Mouse (Mus musculus) heart, adult 2 months (tissue): ENCODE results near the gene Col4a1. TPM values are rescaled to one million over a fixed set of nuclear protein-coding genes. Genes with fewer than 3 reads are reported as not detected.
A peak's percentile ranks its signal among the peaks of the same experiment; 100 is the strongest.

Experiments used
- DNase-seq, 2 experiments: peaks; one replicate each; pipeline ENCODE4 v3.0.0; 2021
- H3K27ac ChIP-seq: fragments of 200-600 bp; 2 replicates; pipeline ENCODE4 v1.8.1; 2022
- H3K27me3 ChIP-seq: fragments of 200-500 bp; 2 replicates; pipeline ENCODE4 v1.6.1; 2012; ENCODE audit warnings: mild to moderate bottlenecking, low read length, inconsistent platforms, mixed read lengths; ENCODE audit not compliant: control insufficient read depth, insufficient read depth
- H3K36me3 ChIP-seq: fragments of 200-500 bp; 2 replicates; pipeline ENCODE4 v1.6.1; 2012; ENCODE audit warnings: low read length, inconsistent platforms; ENCODE audit not compliant: control insufficient read depth, insufficient read depth
- H3K4me1 ChIP-seq: fragments of 200-500 bp; 2 replicates; pipeline ENCODE4 v1.6.1; 2011; ENCODE audit warnings: low read length; ENCODE audit not compliant: control insufficient read depth, insufficient read depth
- H3K4me3 ChIP-seq: fragments of 200-600 bp; 2 replicates; pipeline ENCODE4 v1.8.1; 2022
- H3K79me2 ChIP-seq: fragments of 200-500 bp; replicated peaks from 2 replicates; pipeline ENCODE4 v1.6.1; 2012; ENCODE audit warnings: mild to moderate bottlenecking, inconsistent platforms, low read length, moderate library complexity, mixed read lengths; ENCODE audit not compliant: control insufficient read depth, insufficient read depth
- H3K9ac ChIP-seq: fragments of 200-500 bp; 2 replicates; pipeline ENCODE4 v1.6.1; 2012; ENCODE audit warnings: low read depth, mild to moderate bottlenecking, control low read depth, inconsistent platforms, low read length, mixed read lengths
- CTCF ChIP-seq: fragments of 200-600 bp; IDR thresholded peaks from 2 replicates; pipeline ENCODE4 v1.8.1; 2022; ENCODE audit warnings: antibody characterized with exemption, mild to moderate bottlenecking, moderate library complexity
- EP300 ChIP-seq: fragments of 200-500 bp; IDR thresholded peaks from 2 replicates; pipeline ENCODE4 v1.6.1; 2011; ENCODE audit warnings: low read depth, low read length, control low read depth; ENCODE audit not compliant: insufficient read depth
- POLR2A ChIP-seq: fragments of 200-500 bp; IDR thresholded peaks from 2 replicates; pipeline ENCODE4 v1.6.1; 2011; ENCODE audit warnings: mild to moderate bottlenecking, low read depth, low read length, control low read depth; ENCODE audit not compliant: insufficient read depth
- WGBS: fragments of 180-500 bp; shearing (Covaris S2); methylation state at CpG from one replicate; pipeline ENCODE4 v1.1.7; 2018; 5-methylcytosine and 5-hydroxymethylcytosine counted together
- intact Hi-C: fragments of 180-260 bp; cut with DNase I; formaldehyde crosslinking; loops from one replicate; pipeline ENCODE4 v1.15.1; 2025
- polyA plus RNA-seq: library from polyadenylated mRNA; depleted of rRNA; stranded (reverse); fragments of >200 nt; gene quantifications from 2 replicates; pipeline ENCODE4 v1.2.3, GENCODE M21; 2012
- total RNA-seq, 2 experiments: library from RNA; stranded (reverse); gene quantifications; 2 replicates each; pipeline ENCODE4 v1.2.3; 2021

The Col4a1 gene
- total and polyA plus RNA-seq, 3 experiments, result 221 to 311 (median 258) TPM

- H3K4me1 ChIP-seq, result peaks cover 56% of the 10 kb centered on the region
- no peak overlapping the region for H3K4me3 ChIP-seq
- intact Hi-C loops, result no loop called here
- TF ChIP-seq POLR2A (no peak), CTCF (no peak), EP300 (no peak)
- no peak for DNase-seq
- peaks cover 9% of the 10 kb centered on the region for H3K79me2 ChIP-seq
- H3K27ac ChIP-seq, result peak overlapping the region; percentile 28; the same call in 1 of the 2 replicates
- WGBS, result 10% methylated on average over 4 of the region's 4 CpGs
- H3K36me3 ChIP-seq, result peaks cover 28% of the 10 kb centered on the region
- no peaks in the 10 kb centered on the region for H3K27me3 ChIP-seq
- no peak overlapping the region for H3K9ac ChIP-seq
These were observed 14.7 kb upstream of the Col4a1 start for GRCm38 (mm10) chr8:11327298-11327697.

- H3K36me3 ChIP-seq, result peaks cover 35% of the 10 kb centered on the region
- peaks cover 9% of the 10 kb centered on the region for H3K79me2 ChIP-seq
- peak overlapping the region; percentile 47 for H3K27ac ChIP-seq
- no peak for TF ChIP-seq POLR2A
- TF ChIP-seq CTCF, result no peak
- TF ChIP-seq EP300, result no peak
- WGBS, result 27% methylated on average over 6 of the region's 6 CpGs
- H3K27me3 ChIP-seq, result no peaks in the 10 kb centered on the region
- no peak overlapping the region for H3K4me3 ChIP-seq
- peaks cover 51% of the 10 kb centered on the region for H3K4me1 ChIP-seq
- no peak overlapping the region for H3K9ac ChIP-seq
- no peak for DNase-seq
- intact Hi-C loops, result no loop called here
These were observed 12.3 kb upstream of the Col4a1 start for GRCm38 (mm10) chr8:11324801-11325395.

- Histone ChIP-seq H3K27ac (peak overlapping the region; percentile 89), H3K79me2 (peaks cover 7% of the 10 kb centered on the region), H3K9ac (no peak overlapping the region), H3K36me3 (peaks cover 32% of the 10 kb centered on the region), H3K27me3 (no peaks in the 10 kb centered on the region), H3K4me3 (no peak overlapping the region), H3K4me1 (peaks cover 52% of the 10 kb centered on the region)
- 21% methylated on average over 1 of the region's 1 CpGs for WGBS
- TF ChIP-seq EP300 (no peak), POLR2A (no peak), CTCF (no peak)
- intact Hi-C loops, result loop anchor here (2.0 kb wide), 2 partner anchors 17 to 43 kb away; no protein-coding TSS in a partner anchor
- no peak for DNase-seq
These were observed 11.1 kb upstream of the Col4a1 start for GRCm38 (mm10) chr8:11323681-11324080.

- H3K4me1 ChIP-seq, result peaks cover 50% of the 10 kb centered on the region
- H3K27ac ChIP-seq, result peak overlapping the region; percentile 89
- peaks cover 32% of the 10 kb centered on the region for H3K36me3 ChIP-seq
- DNase-seq, result no peak
- peaks cover 6% of the 10 kb centered on the region for H3K79me2 ChIP-seq
- intact Hi-C loops, result loop anchor here (2.0 kb wide), 2 partner anchors 18 to 44 kb away; no protein-coding TSS in a partner anchor
- no peaks in the 10 kb centered on the region for H3K27me3 ChIP-seq
- WGBS, result 31% methylated on average over 5 of the region's 5 CpGs
- TF ChIP-seq CTCF (no peak), POLR2A (0 out of 2 replicates have a peak, but pooled peaks have one; percentile 16), EP300 (0 out of 2 replicates have a peak, but pooled peaks have one; percentile 63)
- H3K4me3 ChIP-seq, result no peak overlapping the region
- no peak overlapping the region for H3K9ac ChIP-seq
These were observed 10.3 kb upstream of the Col4a1 start for GRCm38 (mm10) chr8:11322724-11323585.

GRCm38 (mm10) chr8:11321841-11322240 is 9.2 kb upstream of the Col4a1 start:
- Histone ChIP-seq H3K27me3 (no peaks in the 10 kb centered on the region), H3K27ac (peak overlapping the region; percentile 89), H3K79me2 (peaks cover 8% of the 10 kb centered on the region), H3K4me1 (peaks cover 44% of the 10 kb centered on the region), H3K36me3 (peaks cover 33% of the 10 kb centered on the region), H3K4me3 (no peak overlapping the region), H3K9ac (no peak overlapping the region)
- DNase-seq, result no peak
- TF ChIP-seq POLR2A (no peak), CTCF (no peak), EP300 (no peak)
- intact Hi-C loops, result loop anchor here (2.0 kb wide), 2 partner anchors 19 to 45 kb away; no protein-coding TSS in a partner anchor
- 41% methylated on average over 7 of the region's 7 CpGs for WGBS
